In genomic region chr10:3905747-3906146, GRCm38 (mm10) we compare ENCODE assay signal across 25 mouse cellular contexts.
"Had no signal": no experiment of that assay in that cellular context is flagged by ENCODE, and none has a peak within 500 bp of the region (broad histone marks: within the 10 kb centered on the region; RNA-seq: fewer than 3 reads in every experiment).

No protein-coding gene starts in this region.

- H3K27ac ChIP-seq: heart, adult 2 months; heart, embryonic 13.5 days; heart, embryonic 15.5 days; hindbrain, embryonic 13.5 days; hindbrain, embryonic 15.5 days; hindbrain, postnatal 0 days; limb, embryonic 13.5 days; limb, embryonic 15.5 days; liver, embryonic 12.5 days had no signal

- ATAC-seq: hindbrain, postnatal 0 days; intestine, embryonic 16.5 days; liver, embryonic 12.5 days had no signal

- H3K9ac ChIP-seq: heart, embryonic 13.5 days; heart, embryonic 15.5 days; hindbrain, embryonic 13.5 days; hindbrain, embryonic 15.5 days; limb, embryonic 13.5 days; limb, embryonic 15.5 days; liver, embryonic 12.5 days had no signal

- H3K4me2 ChIP-seq: heart, embryonic 11.5 days; heart, embryonic 13.5 days; heart, embryonic 15.5 days; hindbrain, embryonic 13.5 days; hindbrain, embryonic 15.5 days; limb, embryonic 13.5 days; limb, embryonic 15.5 days; liver, embryonic 12.5 days had no signal

- H3K27me3 ChIP-seq: heart, embryonic 13.5 days; heart, embryonic 15.5 days; hindbrain, embryonic 13.5 days; hindbrain, embryonic 15.5 days; limb, embryonic 13.5 days; limb, embryonic 15.5 days; liver, embryonic 12.5 days had no signal

- H3K9me3 ChIP-seq: heart, embryonic 13.5 days; heart, embryonic 15.5 days; hindbrain, embryonic 13.5 days; hindbrain, embryonic 15.5 days; limb, embryonic 13.5 days; limb, embryonic 15.5 days; liver, embryonic 12.5 days had no signal

- H3K4me3 ChIP-seq: heart, adult 2 months; heart, embryonic 13.5 days; heart, embryonic 15.5 days; hindbrain, embryonic 13.5 days; hindbrain, embryonic 15.5 days; limb, embryonic 13.5 days; limb, embryonic 15.5 days; liver, embryonic 12.5 days had no signal

- H3K36me3 ChIP-seq: heart, embryonic 15.5 days; hindbrain, embryonic 13.5 days; hindbrain, embryonic 15.5 days; limb, embryonic 15.5 days; liver, embryonic 12.5 days had no signal

- DNase-seq: gastrocnemius, postnatal 14 days; gastrocnemius, postnatal 36 days; heart, adult 11 months; heart, adult 2 months; heart, postnatal 14 days; heart, postnatal 36 days; kidney, adult 11 months; kidney, adult 2 months; kidney, adult 9 months; kidney, postnatal 10 days; kidney, postnatal 25 days; kidney, postnatal 4 days; layer of hippocampus, adult 9-11 months; layer of hippocampus, postnatal 36 days; left cerebral cortex, postnatal 4 days had no signal

- H3K4me1 ChIP-seq: heart, embryonic 15.5 days; hindbrain, embryonic 13.5 days; hindbrain, embryonic 15.5 days; liver, embryonic 12.5 days had no signal
